Mouse (Mus musculus): ENCODE data around the gene Ttll12. TPM values are rescaled to one million over a fixed set of nuclear protein-coding genes. Genes with fewer than 3 reads are reported as not detected.

The Ttll12 gene
- polyA plus RNA-seq, 1 experiment = not detected

DNA sequence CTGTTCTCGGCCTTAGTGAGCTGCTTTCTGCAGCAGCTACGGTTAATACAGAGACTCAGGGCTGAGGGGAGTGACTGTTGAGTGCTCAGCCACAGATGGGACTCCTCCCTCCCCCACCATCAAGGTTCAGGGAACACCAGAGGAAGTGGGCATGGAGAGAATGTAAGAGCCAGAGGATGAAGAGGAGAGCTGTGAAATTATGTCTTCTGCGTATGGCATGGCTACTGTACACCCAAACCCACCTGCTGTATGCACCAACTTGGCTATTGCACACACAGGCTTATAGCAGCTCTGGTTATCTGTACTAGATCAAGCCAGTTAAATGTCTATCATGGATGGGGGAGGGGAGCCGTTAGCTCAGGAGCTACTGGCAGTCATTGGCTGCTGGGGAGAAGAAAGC, 6.2 kb upstream of the Ttll12 start:
- no peak overlapping the region for H3K4me3 ChIP-seq (ENCODE audit: insufficient read depth, low read depth, low read length)
- H3K27ac ChIP-seq (ENCODE audit: insufficient read depth, low read depth, low read length) = no peak overlapping the region
- H3K4me1 ChIP-seq (ENCODE audit: control insufficient read depth, insufficient read depth, low read length) = peaks cover 4% of the 10 kb centered on the region
- WGBS = 77% methylated on average over 4 of the region's 4 CpGs
- TF ChIP-seq POLR2A (IDR thresholded peaks at IDR 0.05; ENCODE audit: insufficient read depth, low read depth, low read length) (no peak), CTCF (IDR thresholded peaks at IDR 0.05; ENCODE audit: insufficient read depth, low read depth, low read length) (no peak)

DNA sequence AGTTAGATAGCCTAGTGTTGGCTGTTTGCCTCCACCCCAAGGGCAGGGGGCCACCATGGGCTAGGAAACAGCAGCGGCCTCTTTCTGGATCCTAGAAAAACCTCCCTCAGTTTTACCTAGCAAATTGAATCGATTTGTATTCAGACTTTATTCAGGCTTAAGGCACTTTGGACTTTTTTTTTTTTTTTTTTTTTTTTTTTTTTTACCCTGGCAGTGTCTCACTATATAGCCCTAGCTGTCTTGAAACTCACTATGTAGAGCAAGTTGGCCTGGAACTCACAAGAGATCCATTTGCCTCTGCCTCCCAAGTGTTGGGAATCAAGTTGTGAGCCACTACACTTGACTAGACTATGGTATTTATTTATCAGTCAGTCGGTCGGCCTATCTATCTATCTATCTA, 1.9 kb upstream of the Ttll12 start:
- Histone ChIP-seq H3K4me3 (ENCODE audit: insufficient read depth, low read depth, low read length) (no peak overlapping the region), H3K4me1 (ENCODE audit: control insufficient read depth, insufficient read depth, low read length) (peaks cover 21% of the 10 kb centered on the region), H3K27ac (ENCODE audit: insufficient read depth, low read depth, low read length) (no peak overlapping the region)
- TF ChIP-seq CTCF (IDR thresholded peaks at IDR 0.05; ENCODE audit: insufficient read depth, low read depth, low read length) (no peak), POLR2A (IDR thresholded peaks at IDR 0.05; ENCODE audit: insufficient read depth, low read depth, low read length) (no peak)
- WGBS = 85% methylated on average over 4 of the region's 4 CpGs

DNA sequence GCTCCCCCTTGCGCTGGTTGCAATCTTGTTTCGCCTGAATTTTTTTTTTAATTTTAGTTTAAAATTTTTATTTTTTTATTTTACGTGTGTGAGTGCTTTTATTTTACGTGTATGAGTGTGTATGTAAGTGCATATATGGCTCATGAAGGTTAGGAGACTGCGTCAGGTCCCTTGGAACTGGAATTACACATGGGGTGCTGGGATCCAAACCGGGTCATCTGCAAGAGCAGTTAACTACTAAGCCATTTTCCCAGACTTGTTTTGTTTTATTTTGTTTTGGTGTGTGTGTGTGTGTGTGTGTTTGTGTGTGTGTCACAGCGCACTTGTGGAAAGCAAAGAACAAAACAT, 381 bp upstream of the Ttll12 start:
- Histone ChIP-seq H3K4me1 (ENCODE audit: control insufficient read depth, insufficient read depth, low read length) (peaks cover 21% of the 10 kb centered on the region), H3K27ac (ENCODE audit: insufficient read depth, low read depth, low read length) (no peak overlapping the region), H3K4me3 (ENCODE audit: insufficient read depth, low read depth, low read length) (peak overlapping the region; percentile 96)
- 27% methylated on average over 7 of the region's 7 CpGs for WGBS
- no peak for TF ChIP-seq CTCF (IDR thresholded peaks at IDR 0.05; ENCODE audit: insufficient read depth, low read depth, low read length)
- TF ChIP-seq POLR2A (IDR thresholded peaks at IDR 0.05; ENCODE audit: insufficient read depth, low read depth, low read length) = no peak

DNA sequence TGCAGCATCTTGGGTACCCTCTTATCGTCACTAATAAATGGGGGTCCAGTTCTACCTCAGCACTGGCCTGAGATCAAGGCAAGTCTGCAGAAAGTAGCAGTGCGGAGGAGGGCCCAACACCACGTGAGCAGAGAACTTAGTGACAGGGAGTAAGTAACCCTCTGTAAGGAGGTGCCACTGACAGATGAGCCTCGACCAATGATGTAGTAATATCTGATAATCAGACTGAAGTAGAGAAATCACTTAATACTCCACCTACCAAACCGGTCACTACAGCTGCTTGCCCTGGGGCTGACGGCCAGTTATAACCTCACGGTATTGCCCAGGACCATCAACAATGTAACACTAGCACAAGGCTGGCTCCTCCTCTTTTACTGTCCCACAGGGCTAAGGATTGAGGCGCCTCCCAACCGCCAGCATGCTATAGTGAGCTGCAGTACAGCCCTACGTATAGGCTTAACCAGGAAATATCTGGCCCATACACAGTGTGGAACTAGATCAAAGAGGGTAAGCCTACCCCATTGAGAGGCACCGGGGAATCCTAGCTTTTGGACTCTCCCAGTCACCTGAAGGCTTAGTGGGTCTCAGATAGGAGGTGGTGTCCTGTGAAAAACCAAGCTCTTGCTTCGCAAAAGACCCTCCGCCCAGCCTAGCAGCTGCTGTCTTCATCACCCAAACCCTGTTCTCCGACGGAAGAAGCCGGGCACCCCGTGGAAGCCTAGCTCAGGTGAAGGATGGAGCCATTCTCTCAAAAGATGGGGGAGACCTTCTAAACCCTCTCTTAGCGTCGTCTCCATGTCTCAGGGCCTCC, 1.1 kb downstream of the Ttll12 start:
- Histone ChIP-seq H3K27ac (ENCODE audit: insufficient read depth, low read depth, low read length) (no peak overlapping the region), H3K4me1 (ENCODE audit: control insufficient read depth, insufficient read depth, low read length) (peaks cover 21% of the 10 kb centered on the region), H3K4me3 (ENCODE audit: insufficient read depth, low read depth, low read length) (peak overlapping the region; percentile 96)
- TF ChIP-seq POLR2A (IDR thresholded peaks at IDR 0.05; ENCODE audit: insufficient read depth, low read depth, low read length) (no peak), CTCF (IDR thresholded peaks at IDR 0.05; ENCODE audit: insufficient read depth, low read depth, low read length) (no peak)
- WGBS = 14% methylated on average over 19 of the region's 19 CpGs

DNA sequence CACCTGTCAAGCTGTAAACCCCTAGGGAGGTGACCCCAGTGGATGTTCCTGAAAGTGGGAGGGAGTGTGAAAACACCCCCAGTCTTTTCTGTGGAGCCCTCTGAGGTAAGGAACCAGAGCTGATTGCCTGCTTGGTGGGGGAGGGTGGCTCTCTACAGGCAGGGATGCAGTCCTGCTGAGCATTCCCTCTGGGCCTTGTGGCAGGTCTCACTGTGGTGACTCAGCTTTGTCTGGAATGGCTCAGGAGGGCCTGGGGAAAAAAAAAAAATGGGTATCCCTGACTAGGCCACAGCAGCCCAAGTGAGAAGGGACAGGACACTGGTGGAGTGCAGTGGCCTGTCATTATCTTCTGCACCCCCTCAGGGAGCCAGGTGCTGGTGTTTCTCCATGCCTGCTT, 1.8 kb downstream of the Ttll12 start:
- TF ChIP-seq POLR2A (IDR thresholded peaks at IDR 0.05; ENCODE audit: insufficient read depth, low read depth, low read length) (no peak), CTCF (IDR thresholded peaks at IDR 0.05; ENCODE audit: insufficient read depth, low read depth, low read length) (no peak)
- Histone ChIP-seq H3K27ac (ENCODE audit: insufficient read depth, low read depth, low read length) (no peak overlapping the region), H3K4me3 (ENCODE audit: insufficient read depth, low read depth, low read length) (no peak overlapping the region; the same call in 1 of the 2 replicates), H3K4me1 (ENCODE audit: control insufficient read depth, insufficient read depth, low read length) (peaks cover 21% of the 10 kb centered on the region)

DNA sequence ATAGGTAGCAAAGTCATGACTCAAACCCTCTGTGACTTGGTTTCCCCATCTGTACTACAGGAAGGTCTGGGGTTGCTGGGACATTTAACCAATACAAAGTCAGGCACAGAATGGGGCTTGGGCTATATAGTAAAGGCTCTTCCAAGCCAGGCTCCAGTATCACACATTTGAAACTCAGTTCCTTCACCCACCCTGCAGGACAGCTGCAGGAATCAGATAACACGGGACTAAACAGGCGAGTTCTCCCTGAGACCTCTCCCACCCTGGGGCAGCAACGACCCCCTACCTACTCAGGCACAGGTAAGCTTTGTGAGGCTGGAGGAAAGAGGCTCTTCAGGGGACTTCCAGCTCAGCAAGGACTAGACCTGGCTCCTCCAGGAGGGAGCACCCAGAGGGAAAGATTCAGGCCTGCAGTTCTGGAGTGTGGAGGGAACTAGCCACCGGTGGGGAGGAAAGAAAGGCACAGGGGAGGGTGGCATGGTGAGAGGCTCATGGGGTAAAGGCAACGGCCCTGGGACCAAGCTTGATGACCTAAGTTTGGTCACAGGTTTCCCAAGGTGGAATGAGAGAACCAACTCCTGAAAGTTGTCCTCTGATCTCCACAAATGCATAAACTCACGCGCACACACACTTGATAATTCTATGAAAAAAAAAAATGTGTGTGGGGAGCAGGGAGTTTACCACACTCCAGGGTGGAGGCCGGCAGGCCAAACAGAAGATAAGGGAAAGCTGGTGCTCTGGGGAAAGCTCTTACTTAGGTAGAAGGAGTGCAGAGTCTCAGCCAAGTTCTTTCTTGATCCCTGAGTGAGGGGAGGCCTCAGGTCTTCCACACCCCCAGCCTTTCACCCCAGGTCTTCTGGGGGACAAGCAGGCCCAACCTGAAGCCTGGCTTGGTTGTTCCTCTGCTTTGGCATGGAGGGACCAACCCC, 2.4 kb downstream of the Ttll12 start:
- Histone ChIP-seq H3K4me1 (ENCODE audit: control insufficient read depth, insufficient read depth, low read length) (peaks cover 21% of the 10 kb centered on the region), H3K4me3 (ENCODE audit: insufficient read depth, low read depth, low read length) (no peak overlapping the region), H3K27ac (ENCODE audit: insufficient read depth, low read depth, low read length) (no peak overlapping the region)
- WGBS = 87% methylated on average over 8 of the region's 8 CpGs
- TF ChIP-seq POLR2A (IDR thresholded peaks at IDR 0.05; ENCODE audit: insufficient read depth, low read depth, low read length) = no peak
- TF ChIP-seq CTCF (IDR thresholded peaks at IDR 0.05; ENCODE audit: insufficient read depth, low read depth, low read length) = no peak

DNA sequence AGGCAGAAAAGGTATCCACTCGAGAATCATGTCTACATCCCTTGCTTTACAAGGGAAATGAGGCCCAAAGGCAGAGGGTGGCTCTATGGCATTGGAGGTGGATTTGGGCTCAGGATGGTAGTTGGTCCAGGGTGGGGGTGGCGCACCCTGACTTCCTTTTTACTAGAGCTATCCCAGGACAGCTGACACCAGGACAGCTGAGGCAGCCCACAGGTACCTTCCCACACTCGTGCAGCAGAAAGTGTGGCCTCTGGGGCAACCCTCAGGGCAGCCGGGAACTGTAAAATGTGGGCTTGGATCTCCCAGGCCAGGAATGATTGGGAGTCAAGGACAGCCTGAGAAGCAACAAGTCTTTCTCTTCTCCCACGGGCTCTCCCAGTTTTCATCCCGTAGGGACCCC, 3.2 kb downstream of the Ttll12 start:
- 85% methylated on average over 6 of the region's 6 CpGs for WGBS
- no peak overlapping the region for H3K27ac ChIP-seq (ENCODE audit: insufficient read depth, low read depth, low read length)
- H3K4me1 ChIP-seq (ENCODE audit: control insufficient read depth, insufficient read depth, low read length) = peaks cover 21% of the 10 kb centered on the region
- H3K4me3 ChIP-seq (ENCODE audit: insufficient read depth, low read depth, low read length) = no peak overlapping the region
- no peak for TF ChIP-seq CTCF (IDR thresholded peaks at IDR 0.05; ENCODE audit: insufficient read depth, low read depth, low read length)
- TF ChIP-seq POLR2A (IDR thresholded peaks at IDR 0.05; ENCODE audit: insufficient read depth, low read depth, low read length) = no peak

DNA sequence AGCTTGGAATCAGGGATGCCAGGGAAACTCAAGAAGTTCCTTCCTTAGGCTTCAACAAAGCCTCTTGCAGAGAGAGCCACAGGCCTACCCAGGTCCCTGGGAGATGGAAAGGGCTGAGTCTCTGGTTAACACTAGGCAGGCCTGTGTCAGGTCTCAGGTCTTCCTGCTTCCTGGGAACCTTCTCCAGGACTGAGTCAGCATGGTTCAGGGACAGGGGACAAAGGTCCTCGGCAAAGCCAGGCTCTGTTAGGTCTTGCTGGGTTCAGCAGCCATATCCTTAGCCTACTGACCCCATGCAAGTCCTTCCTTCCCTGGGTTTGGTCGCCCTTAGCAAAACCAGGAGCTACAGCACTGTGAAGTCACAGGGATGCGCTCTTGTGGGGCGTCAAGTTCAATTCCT, 4.1 kb downstream of the Ttll12 start:
- peaks cover 21% of the 10 kb centered on the region for H3K4me1 ChIP-seq (ENCODE audit: control insufficient read depth, insufficient read depth, low read length)
- no peak for TF ChIP-seq POLR2A (IDR thresholded peaks at IDR 0.05; ENCODE audit: insufficient read depth, low read depth, low read length)
- no peak for TF ChIP-seq CTCF (IDR thresholded peaks at IDR 0.05; ENCODE audit: insufficient read depth, low read depth, low read length)
- H3K27ac ChIP-seq (ENCODE audit: insufficient read depth, low read depth, low read length) = no peak overlapping the region
- 89% methylated on average over 4 of the region's 4 CpGs for WGBS
- H3K4me3 ChIP-seq (ENCODE audit: insufficient read depth, low read depth, low read length) = no peak overlapping the region

DNA sequence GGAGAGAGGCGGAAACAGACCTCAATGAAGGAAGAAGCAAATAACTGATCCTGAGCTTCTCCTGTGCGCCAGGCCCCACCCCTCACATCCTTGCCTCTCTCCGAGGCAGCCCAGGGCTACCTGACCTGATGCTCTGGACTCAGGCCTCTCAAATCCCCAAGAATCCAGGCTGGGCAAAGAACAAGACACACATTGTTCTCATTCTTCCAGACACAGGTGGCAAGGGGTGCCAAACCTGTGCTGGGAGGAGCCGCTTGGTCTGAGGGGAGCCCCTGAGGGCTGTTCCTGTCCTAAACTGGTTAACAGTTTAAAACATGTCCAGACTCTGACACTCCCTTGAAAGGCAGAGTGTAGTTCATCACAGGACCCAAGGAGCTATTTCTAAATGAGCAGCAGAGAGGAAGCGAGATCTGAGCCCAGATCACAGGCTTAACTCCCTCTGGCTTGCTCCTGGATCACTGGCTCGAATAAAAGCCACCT, 10.2 kb downstream of the Ttll12 start:
- Histone ChIP-seq H3K27ac (ENCODE audit: insufficient read depth, low read depth, low read length) (no peak overlapping the region), H3K4me3 (ENCODE audit: insufficient read depth, low read depth, low read length) (no peak overlapping the region), H3K4me1 (ENCODE audit: control insufficient read depth, insufficient read depth, low read length) (no peaks in the 10 kb centered on the region)
- TF ChIP-seq CTCF (IDR thresholded peaks at IDR 0.05; ENCODE audit: insufficient read depth, low read depth, low read length) = no peak
- no peak for TF ChIP-seq POLR2A (IDR thresholded peaks at IDR 0.05; ENCODE audit: insufficient read depth, low read depth, low read length)
- WGBS = 95% methylated on average over 6 of the region's 6 CpGs

Data from olfactory bulb, adult 2 months (tissue).